Mouse (Mus musculus) adipocyte (in vitro differentiated cells): ENCODE measurements around the gene Gm28372.
A peak's percentile ranks its signal among the peaks of the same experiment; 100 is the strongest.

Experiments used
- DNase-seq: peaks from one replicate; pipeline ENCODE4 v3.0.0-alpha.2; 2016; ENCODE audit warnings: low spot score

Gene Gm28372

GRCm38 (mm10) chr2:130411558-130412495, 6.8 kb downstream of the Gm28372 start:
- DNase-seq = peak; percentile 85

- no peak for DNase-seq
Measured at GRCm38 (mm10) chr2:130412775-130413174, 7.7 kb downstream of the Gm28372 start.

GRCm38 (mm10) chr2:130414094-130414856, 9.2 kb downstream of the Gm28372 start:
- no peak for DNase-seq

GRCm38 (mm10) chr2:130421781-130422620, 17.0 kb downstream of the Gm28372 start:
- no peak for DNase-seq

- no peak for DNase-seq
Measured at GRCm38 (mm10) chr2:130423397-130424125, 18.5 kb downstream of the Gm28372 start.

GRCm38 (mm10) chr2:130424126-130424853, 19.3 kb downstream of the Gm28372 start, which contains the start of the genes Vps16 and Pced1a:
Gene Vps16, plus strand, starts transcription at chr2:130424339.
Gene Pced1a, minus strand, starts transcription at chr2:130424701.
- DNase-seq = peak; percentile 92

- DNase-seq = peak; percentile 75
Measured at GRCm38 (mm10) chr2:130425112-130425511, 20.1 kb downstream of the Gm28372 start.

GRCm38 (mm10) chr2:130429851-130430250, 24.8 kb downstream of the Gm28372 start:
- no peak for DNase-seq

- DNase-seq = no peak
Measured at GRCm38 (mm10) chr2:130430484-130430883, 25.4 kb downstream of the Gm28372 start.

- DNase-seq = no peak
Measured at GRCm38 (mm10) chr2:130432157-130432556, 27.1 kb downstream of the Gm28372 start.

GRCm38 (mm10) chr2:130433152-130433551, 28.1 kb downstream of the Gm28372 start:
- DNase-seq = peak; percentile 58

- DNase-seq = no peak
Measured at GRCm38 (mm10) chr2:130436769-130437168, 31.7 kb downstream of the Gm28372 start.

- peak; percentile 77 for DNase-seq
Measured at GRCm38 (mm10) chr2:130438861-130439260, 33.8 kb downstream of the Gm28372 start.

- DNase-seq = no peak
Measured at GRCm38 (mm10) chr2:130439840-130440480, 34.9 kb downstream of the Gm28372 start.

- DNase-seq = no peak
Measured at GRCm38 (mm10) chr2:130442162-130442561, 37.1 kb downstream of the Gm28372 start.

GRCm38 (mm10) chr2:130448449-130448848, 43.4 kb downstream of the Gm28372 start:
- DNase-seq = no peak

GRCm38 (mm10) chr2:130449021-130449793, 44.2 kb downstream of the Gm28372 start:
- DNase-seq = no peak

- DNase-seq = peak; percentile 84
Measured at GRCm38 (mm10) chr2:130449794-130450433, 44.9 kb downstream of the Gm28372 start, which contains the start of gene Ptpra. Gene Ptpra, plus strand, starts transcription at chr2:130450278.

GRCm38 (mm10) chr2:130450434-130450796, 45.4 kb downstream of the Gm28372 start:
- no peak for DNase-seq
